Mouse (Mus musculus): ENCODE measurements around the gene Gm10799. TPM values are rescaled to one million over a fixed set of nuclear protein-coding genes. Genes with fewer than 3 reads are reported as not detected.
A peak's percentile ranks its signal among the peaks of the same experiment; 100 is the strongest.
"Not testable (repeated sequence)": the region's sequence is repeated elsewhere in the genome, so short reads cannot be mapped to it uniquely, and the experiment has no call there.

The Gm10799 gene
- polyA plus RNA-seq, 1 experiment: not detected

- Histone ChIP-seq H3K27ac (ENCODE audit: insufficient read depth, low read depth, low read length) (no peak overlapping the region), H3K4me1 (ENCODE audit: control insufficient read depth, insufficient read depth, low read length) (no peaks in the 10 kb centered on the region), H3K36me3 (ENCODE audit: control insufficient read depth, insufficient read depth, low read length) (no peaks in the 10 kb centered on the region), H3K4me3 (ENCODE audit: insufficient read depth, low read depth, low read length) (no peak overlapping the region), H3K27me3 (replicated peaks; ENCODE audit: control insufficient read depth, insufficient read depth, low read length) (no peaks in the 10 kb centered on the region)
- DNase-seq: no peak
- no peak for TF ChIP-seq POLR2A (IDR thresholded peaks at IDR 0.05; ENCODE audit: low read depth, low read length)
- TF ChIP-seq CTCF (conservative IDR thresholded peaks at IDR 0.05; ENCODE audit: insufficient read depth, insufficient read length, low read depth, low read length): no peak
- WGBS: 84% methylated on average over 6 of the region's 6 CpGs
These were observed 36.5 kb upstream of the Gm10799 start for GRCm38 (mm10) chr2:104104800-104105199.

GRCm38 (mm10) chr2:104099946-104100345 is 31.6 kb upstream of the Gm10799 start:
- no peaks in the 10 kb centered on the region for H3K27me3 ChIP-seq (replicated peaks; ENCODE audit: control insufficient read depth, insufficient read depth, low read length)
- no peak overlapping the region for H3K4me3 ChIP-seq (ENCODE audit: insufficient read depth, low read depth, low read length)
- H3K4me1 ChIP-seq (ENCODE audit: control insufficient read depth, insufficient read depth, low read length): no peaks in the 10 kb centered on the region; the same call in 1 of the 2 replicates
- no peak overlapping the region for H3K27ac ChIP-seq (ENCODE audit: insufficient read depth, low read depth, low read length)
- 49% methylated on average over 1 of the region's 1 CpGs for WGBS
- TF ChIP-seq POLR2A (IDR thresholded peaks at IDR 0.05; ENCODE audit: low read depth, low read length) (no peak), CTCF (conservative IDR thresholded peaks at IDR 0.05; ENCODE audit: insufficient read depth, insufficient read length, low read depth, low read length) (no peak)
- no peaks in the 10 kb centered on the region for H3K36me3 ChIP-seq (ENCODE audit: control insufficient read depth, insufficient read depth, low read length)
- DNase-seq: no peak

- Histone ChIP-seq H3K36me3 (ENCODE audit: control insufficient read depth, insufficient read depth, low read length) (no peaks in the 10 kb centered on the region), H3K27me3 (replicated peaks; ENCODE audit: control insufficient read depth, insufficient read depth, low read length) (no peaks in the 10 kb centered on the region), H3K4me1 (ENCODE audit: control insufficient read depth, insufficient read depth, low read length) (no peaks in the 10 kb centered on the region; the same call in 1 of the 2 replicates), H3K4me3 (ENCODE audit: insufficient read depth, low read depth, low read length) (no peak overlapping the region), H3K27ac (ENCODE audit: insufficient read depth, low read depth, low read length) (no peak overlapping the region)
- WGBS: 90% methylated on average over 2 of the region's 2 CpGs
- DNase-seq: no peak
- TF ChIP-seq POLR2A (IDR thresholded peaks at IDR 0.05; ENCODE audit: low read depth, low read length) (no peak), CTCF (conservative IDR thresholded peaks at IDR 0.05; ENCODE audit: insufficient read depth, insufficient read length, low read depth, low read length) (no peak)
These were observed 30.9 kb upstream of the Gm10799 start for GRCm38 (mm10) chr2:104099231-104099585.

GRCm38 (mm10) chr2:104098529-104099230 is 30.3 kb upstream of the Gm10799 start:
- Histone ChIP-seq H3K36me3 (ENCODE audit: control insufficient read depth, insufficient read depth, low read length) (no peaks in the 10 kb centered on the region), H3K4me1 (ENCODE audit: control insufficient read depth, insufficient read depth, low read length) (no peaks in the 10 kb centered on the region; the same call in 1 of the 2 replicates), H3K27me3 (replicated peaks; ENCODE audit: control insufficient read depth, insufficient read depth, low read length) (no peaks in the 10 kb centered on the region), H3K27ac (ENCODE audit: insufficient read depth, low read depth, low read length) (no peak overlapping the region), H3K4me3 (ENCODE audit: insufficient read depth, low read depth, low read length) (no peak overlapping the region)
- DNase-seq: no peak
- TF ChIP-seq CTCF (conservative IDR thresholded peaks at IDR 0.05; ENCODE audit: insufficient read depth, insufficient read length, low read depth, low read length) (no peak), POLR2A (IDR thresholded peaks at IDR 0.05; ENCODE audit: low read depth, low read length) (no peak)
- 47% methylated on average over 3 of the region's 3 CpGs for WGBS

GRCm38 (mm10) chr2:104097396-104097795 is 29.0 kb upstream of the Gm10799 start:
- H3K4me1 ChIP-seq (ENCODE audit: control insufficient read depth, insufficient read depth, low read length); H3K27me3 ChIP-seq (replicated peaks; ENCODE audit: control insufficient read depth, insufficient read depth, low read length); H3K4me3 ChIP-seq (ENCODE audit: insufficient read depth, low read depth, low read length); H3K27ac ChIP-seq (ENCODE audit: insufficient read depth, low read depth, low read length); H3K36me3 ChIP-seq (ENCODE audit: control insufficient read depth, insufficient read depth, low read length); DNase-seq: not testable (repeated sequence)
- whole genome bisulfite sequencing: 95% methylated on average over 4 of the region's 4 CpGs

- DNase-seq; H3K27me3 ChIP-seq (replicated peaks; ENCODE audit: control insufficient read depth, insufficient read depth, low read length); H3K4me1 ChIP-seq (ENCODE audit: control insufficient read depth, insufficient read depth, low read length); H3K36me3 ChIP-seq (ENCODE audit: control insufficient read depth, insufficient read depth, low read length); H3K4me3 ChIP-seq (ENCODE audit: insufficient read depth, low read depth, low read length): not testable (repeated sequence)
- 72% methylated on average over 1 of the region's 1 CpGs for WGBS
- peak overlapping the region; percentile 94; the same call in 1 of the 2 replicates for H3K27ac ChIP-seq (ENCODE audit: insufficient read depth, low read depth, low read length)
These were observed 28.4 kb upstream of the Gm10799 start for GRCm38 (mm10) chr2:104096796-104097195.

- 11% methylated on average over 10 of the region's 10 CpGs for WGBS
- H3K4me1 ChIP-seq (ENCODE audit: control insufficient read depth, insufficient read depth, low read length): no peaks in the 10 kb centered on the region; the same call in 1 of the 2 replicates
- no peaks in the 10 kb centered on the region for H3K36me3 ChIP-seq (ENCODE audit: control insufficient read depth, insufficient read depth, low read length)
- H3K4me3 ChIP-seq (ENCODE audit: insufficient read depth, low read depth, low read length): peak overlapping the region; percentile 79
- no peaks in the 10 kb centered on the region for H3K27me3 ChIP-seq (replicated peaks; ENCODE audit: control insufficient read depth, insufficient read depth, low read length)
- peak overlapping the region; percentile 94 for H3K27ac ChIP-seq (ENCODE audit: insufficient read depth, low read depth, low read length)
- peak; percentile 19 for DNase-seq
- TF ChIP-seq POLR2A (IDR thresholded peaks at IDR 0.05; ENCODE audit: low read depth, low read length): no peak
- no peak for TF ChIP-seq CTCF (conservative IDR thresholded peaks at IDR 0.05; ENCODE audit: insufficient read depth, insufficient read length, low read depth, low read length)
These were observed 27.9 kb upstream of the Gm10799 start for GRCm38 (mm10) chr2:104096256-104096655.
